Mouse (Mus musculus) layer of hippocampus, adult 9-11 months (tissue): Measurements from ENCODE around the gene Gcn1l1.

ENCODE experiments used
- DNase-seq: peaks from one replicate; pipeline ENCODE4 v3.0.0; 2022

Gcn1l1 gene

GRCm38 (mm10) chr5:115623694-115624440 lies 58.8 kb downstream of the Gcn1l1 start:
- DNase-seq: no peak

- DNase-seq: no peak
Measured at GRCm38 (mm10) chr5:115626237-115626886, 61.3 kb downstream of the Gcn1l1 start.

GRCm38 (mm10) chr5:115628083-115628482 lies 63.0 kb downstream of the Gcn1l1 start:
- no peak for DNase-seq

GRCm38 (mm10) chr5:115629672-115630071 lies 64.6 kb downstream of the Gcn1l1 start:
- no peak for DNase-seq

- DNase-seq: no peak
Measured at GRCm38 (mm10) chr5:115630291-115630690, 65.2 kb downstream of the Gcn1l1 start.

GRCm38 (mm10) chr5:115631505-115632357 lies 66.7 kb downstream of the Gcn1l1 start, which contains the start of gene Rab35:
Rab35 (plus strand) TSS chr5:115631908.
- DNase-seq: peak; percentile 93

GRCm38 (mm10) chr5:115632358-115632714 lies 67.3 kb downstream of the Gcn1l1 start:
- no peak for DNase-seq

GRCm38 (mm10) chr5:115633060-115633459 lies 68.0 kb downstream of the Gcn1l1 start:
- DNase-seq: no peak

GRCm38 (mm10) chr5:115634046-115634445 lies 69.0 kb downstream of the Gcn1l1 start:
- DNase-seq: no peak

GRCm38 (mm10) chr5:115635536-115635935 lies 70.5 kb downstream of the Gcn1l1 start:
- DNase-seq: peak; percentile 64

GRCm38 (mm10) chr5:115644192-115644591 lies 79.1 kb downstream of the Gcn1l1 start:
- no peak for DNase-seq

GRCm38 (mm10) chr5:115648876-115649275 lies 83.8 kb downstream of the Gcn1l1 start:
- no peak for DNase-seq

GRCm38 (mm10) chr5:115649699-115650098 lies 84.6 kb downstream of the Gcn1l1 start:
- no peak for DNase-seq

GRCm38 (mm10) chr5:115650885-115651284 lies 85.8 kb downstream of the Gcn1l1 start:
- DNase-seq: no peak

GRCm38 (mm10) chr5:115651821-115652220 lies 86.8 kb downstream of the Gcn1l1 start:
- no peak for DNase-seq

- DNase-seq: peak; percentile 100
Measured at GRCm38 (mm10) chr5:115652681-115653575, 87.9 kb downstream of the Gcn1l1 start.

GRCm38 (mm10) chr5:115653776-115654175 lies 88.7 kb downstream of the Gcn1l1 start:
- no peak for DNase-seq

GRCm38 (mm10) chr5:115656677-115657076 lies 91.6 kb downstream of the Gcn1l1 start:
- DNase-seq: no peak

GRCm38 (mm10) chr5:115657234-115657633 lies 92.2 kb downstream of the Gcn1l1 start:
- DNase-seq: no peak

GRCm38 (mm10) chr5:115658352-115658751 lies 93.3 kb downstream of the Gcn1l1 start:
- no peak for DNase-seq

GRCm38 (mm10) chr5:115662658-115663057 lies 97.6 kb downstream of the Gcn1l1 start:
- no peak for DNase-seq

- DNase-seq: no peak
Measured at GRCm38 (mm10) chr5:115666366-115667065, 101.5 kb downstream of the Gcn1l1 start.
